Mouse (Mus musculus): ENCODE measurements around the gene Ppp4r4. TPM values are rescaled to one million over a fixed set of nuclear protein-coding genes. Genes with fewer than 3 reads are reported as not detected.
"Not testable (repeated sequence)": the region's sequence is repeated elsewhere in the genome, so short reads cannot be mapped to it uniquely, and the experiment has no call there.

The Ppp4r4 gene
- 0.92 and 4.2 TPM in 2 replicates for polyA plus RNA-seq (2011; ENCODE audit: insufficient read length, low read depth, missing spikeins)

DNA sequence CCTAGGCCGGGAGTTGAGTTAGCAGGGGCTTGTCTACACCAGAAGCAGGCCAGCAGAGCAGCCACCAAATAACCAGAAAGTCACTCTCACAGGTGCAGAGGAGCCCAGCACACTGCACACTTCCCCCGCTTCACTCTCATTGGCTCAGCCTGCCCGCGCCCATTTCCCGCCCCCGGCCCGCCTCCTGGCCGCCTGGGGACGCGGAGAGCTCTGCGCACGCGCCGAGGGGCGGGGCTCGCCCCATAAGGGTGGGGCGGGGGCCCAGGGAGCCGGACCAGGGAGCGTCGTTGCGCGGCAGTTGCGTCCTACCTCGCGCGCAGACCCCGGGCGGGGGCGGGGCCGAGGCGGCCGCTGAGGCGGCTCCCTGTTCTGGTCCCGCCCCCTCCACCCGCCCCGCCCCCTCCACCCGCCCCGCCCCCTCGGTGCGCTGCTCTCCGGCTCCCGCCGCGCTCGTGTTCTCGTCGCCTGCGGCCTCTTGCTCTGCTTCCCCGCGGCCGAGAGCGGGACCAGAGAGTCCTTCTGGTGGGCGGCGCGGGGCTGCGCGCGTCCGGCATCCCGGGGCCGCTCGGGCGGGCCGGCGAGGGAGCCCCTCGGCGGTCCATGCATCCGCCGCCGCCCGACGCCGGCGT, at the start of gene Ppp4r4:
Ppp4r4 (plus strand) TSS at position 264 of the 629 bp plus-strand sequence.
- H3K4me3 ChIP-seq (ENCODE audit: insufficient read depth, low read length) = peak within 1 kb of the TSS; percentile 51
- H3K27ac ChIP-seq (ENCODE audit: insufficient read depth, low read length) = no peak within 1 kb of the TSS
- 0 out of 2 replicates have a peak, but pooled peaks have one; percentile 14 for TF ChIP-seq POLR2A (IDR thresholded peaks at IDR 0.05; ENCODE audit: low read depth, low read length)
- no peak for TF ChIP-seq CTCF (IDR thresholded peaks at IDR 0.05; ENCODE audit: borderline replicate concordance, insufficient read depth, low read length)
- H3K4me1 ChIP-seq (ENCODE audit: control insufficient read depth, insufficient read depth, low read length) = no peaks in the 10 kb centered on the region

DNA sequence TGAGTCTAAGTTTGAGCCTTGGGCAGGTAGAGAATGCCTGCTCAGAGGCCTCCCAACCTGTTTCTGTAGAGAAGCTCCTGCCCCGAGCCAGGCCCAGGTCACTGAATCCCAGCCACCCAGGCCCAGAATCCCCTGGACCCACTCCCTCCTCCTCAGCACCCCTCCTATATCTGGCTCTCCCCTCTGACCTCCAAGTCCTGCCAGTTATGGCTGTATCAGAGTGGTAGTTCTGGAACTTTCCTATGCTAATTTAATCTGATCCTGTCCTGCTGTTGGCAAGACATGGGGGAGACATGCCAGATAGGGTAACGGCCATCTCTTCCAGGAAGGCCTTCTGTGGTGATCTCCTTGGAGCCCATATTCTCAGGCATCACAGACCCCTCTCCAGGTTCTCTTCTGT, 49.3 kb upstream of the Ppp4r4 start:
- H3K27ac ChIP-seq (ENCODE audit: insufficient read depth, low read length) = no peak overlapping the region
- TF ChIP-seq POLR2A (IDR thresholded peaks at IDR 0.05; ENCODE audit: low read depth, low read length) (no peak), CTCF (IDR thresholded peaks at IDR 0.05; ENCODE audit: borderline replicate concordance, insufficient read depth, low read length) (no peak)

DNA sequence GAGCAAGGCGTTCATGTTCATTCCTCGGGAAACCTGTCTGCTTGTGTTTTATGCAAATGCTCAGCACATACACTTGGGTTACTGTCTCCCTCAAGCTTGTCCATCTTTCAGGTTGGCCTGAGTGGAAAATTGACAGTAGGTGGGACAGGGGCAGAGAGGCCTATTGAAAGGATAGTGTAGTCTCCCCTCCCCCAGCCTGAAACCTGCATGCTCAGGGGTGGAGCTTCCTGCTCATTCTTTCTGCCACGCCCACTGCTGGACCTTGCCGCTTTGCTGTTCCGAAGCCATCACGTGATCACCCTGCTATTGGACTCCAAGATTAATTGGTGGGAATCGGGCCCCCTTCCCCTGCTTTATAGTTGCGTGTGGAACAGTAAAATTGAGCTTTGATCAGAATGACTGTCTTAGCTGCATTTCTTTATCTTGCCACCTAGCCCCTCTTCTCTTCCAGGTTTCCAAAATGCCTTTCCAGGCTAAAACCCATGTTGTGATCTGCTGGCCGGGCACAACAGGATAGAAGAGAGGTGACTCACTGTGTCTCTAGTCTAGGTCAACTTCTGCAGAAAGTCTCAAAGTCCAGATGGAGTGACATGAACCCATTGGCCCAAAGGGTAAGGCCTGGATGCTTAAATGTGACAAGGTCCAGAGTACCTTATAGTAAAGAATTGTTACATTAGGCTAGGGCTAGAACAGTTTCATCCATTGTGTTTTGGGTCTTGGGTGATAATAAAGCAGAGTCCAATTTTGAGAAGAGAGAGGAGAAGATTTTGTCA, 47.7 kb upstream of the Ppp4r4 start:
- H3K27ac ChIP-seq (ENCODE audit: insufficient read depth, low read length); H3K4me1 ChIP-seq (ENCODE audit: control insufficient read depth, insufficient read depth, low read length); H3K4me3 ChIP-seq (ENCODE audit: insufficient read depth, low read length): not testable (repeated sequence)

More for the DNA sequence above, 49.3 kb upstream of the Ppp4r4 start:
- H3K4me1 ChIP-seq (ENCODE audit: control insufficient read depth, insufficient read depth, low read length) = no peaks in the 10 kb centered on the region
- no peak overlapping the region for H3K4me3 ChIP-seq (ENCODE audit: insufficient read depth, low read length)

DNA sequence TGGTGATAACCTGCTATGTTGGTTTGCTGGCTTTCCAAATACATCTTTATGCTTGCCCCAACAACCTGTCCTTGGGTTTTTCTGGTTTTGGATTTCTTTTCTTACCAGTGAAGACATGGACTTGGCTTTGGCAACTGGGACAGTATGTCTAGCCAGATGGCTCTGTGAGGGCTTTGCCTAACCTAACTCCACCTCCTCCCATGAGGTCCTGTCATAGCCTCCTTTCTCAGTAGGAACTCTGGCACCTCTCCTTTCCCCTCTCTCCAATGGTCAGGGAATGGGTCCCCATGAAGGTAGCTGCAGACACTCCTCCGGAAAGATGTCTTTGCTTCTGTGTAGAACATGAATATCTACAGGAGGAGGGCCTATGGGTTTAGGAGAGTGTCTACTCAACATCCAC, 45.4 kb upstream of the Ppp4r4 start:
- no peak for TF ChIP-seq POLR2A (IDR thresholded peaks at IDR 0.05; ENCODE audit: low read depth, low read length)
- TF ChIP-seq CTCF (IDR thresholded peaks at IDR 0.05; ENCODE audit: borderline replicate concordance, insufficient read depth, low read length) = no peak
- no peak overlapping the region for H3K27ac ChIP-seq (ENCODE audit: insufficient read depth, low read length)
- H3K4me3 ChIP-seq (ENCODE audit: insufficient read depth, low read length) = no peak overlapping the region
- no peaks in the 10 kb centered on the region for H3K4me1 ChIP-seq (ENCODE audit: control insufficient read depth, insufficient read depth, low read length)

DNA sequence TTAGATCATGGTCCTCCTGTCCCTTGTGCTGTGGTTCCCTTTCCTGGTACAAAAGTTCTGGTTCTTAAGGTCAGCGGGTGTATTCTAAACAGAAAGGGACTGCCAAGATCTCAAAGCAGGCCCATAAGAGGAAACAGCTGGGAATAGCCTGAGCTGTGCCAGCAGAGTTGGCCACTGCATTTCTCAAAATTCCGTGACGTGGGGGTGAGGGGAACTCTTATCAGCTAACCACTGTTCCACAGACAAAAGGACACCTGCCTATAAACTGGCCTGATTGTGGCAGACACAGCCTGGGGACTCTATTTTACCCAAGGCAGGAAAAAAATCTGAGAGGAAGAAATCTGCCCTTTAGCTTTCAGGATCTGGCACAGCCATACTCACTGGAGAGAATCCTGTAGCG, 44.8 kb upstream of the Ppp4r4 start:
- no peaks in the 10 kb centered on the region for H3K4me1 ChIP-seq (ENCODE audit: control insufficient read depth, insufficient read depth, low read length)
- no peak overlapping the region for H3K27ac ChIP-seq (ENCODE audit: insufficient read depth, low read length)
- no peak for TF ChIP-seq CTCF (IDR thresholded peaks at IDR 0.05; ENCODE audit: borderline replicate concordance, insufficient read depth, low read length)
- H3K4me3 ChIP-seq (ENCODE audit: insufficient read depth, low read length) = no peak overlapping the region

DNA sequence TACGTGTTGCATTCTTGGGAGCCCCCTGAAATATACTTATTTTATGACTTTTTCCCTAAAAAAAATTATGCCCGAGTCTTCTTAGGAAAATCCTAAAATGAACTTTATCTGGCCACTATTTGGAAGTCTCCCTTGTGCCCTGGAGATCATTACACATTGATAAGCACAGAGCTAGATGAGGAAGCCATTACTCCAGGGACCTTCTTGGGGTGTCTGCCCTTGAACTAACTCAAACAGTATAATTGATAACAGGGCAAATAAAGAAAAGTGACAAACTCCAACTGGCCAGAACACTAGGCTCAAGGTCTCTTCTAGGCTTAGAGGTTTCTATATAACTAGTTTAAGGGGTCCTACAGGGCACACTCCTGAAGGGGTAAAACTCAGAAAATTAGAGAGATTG, 44.3 kb upstream of the Ppp4r4 start:
- Histone ChIP-seq H3K4me1 (ENCODE audit: control insufficient read depth, insufficient read depth, low read length) (no peaks in the 10 kb centered on the region), H3K4me3 (ENCODE audit: insufficient read depth, low read length) (no peak overlapping the region), H3K27ac (ENCODE audit: insufficient read depth, low read length) (no peak overlapping the region)
- TF ChIP-seq POLR2A (IDR thresholded peaks at IDR 0.05; ENCODE audit: low read depth, low read length) (no peak), CTCF (IDR thresholded peaks at IDR 0.05; ENCODE audit: borderline replicate concordance, insufficient read depth, low read length) (no peak)

DNA sequence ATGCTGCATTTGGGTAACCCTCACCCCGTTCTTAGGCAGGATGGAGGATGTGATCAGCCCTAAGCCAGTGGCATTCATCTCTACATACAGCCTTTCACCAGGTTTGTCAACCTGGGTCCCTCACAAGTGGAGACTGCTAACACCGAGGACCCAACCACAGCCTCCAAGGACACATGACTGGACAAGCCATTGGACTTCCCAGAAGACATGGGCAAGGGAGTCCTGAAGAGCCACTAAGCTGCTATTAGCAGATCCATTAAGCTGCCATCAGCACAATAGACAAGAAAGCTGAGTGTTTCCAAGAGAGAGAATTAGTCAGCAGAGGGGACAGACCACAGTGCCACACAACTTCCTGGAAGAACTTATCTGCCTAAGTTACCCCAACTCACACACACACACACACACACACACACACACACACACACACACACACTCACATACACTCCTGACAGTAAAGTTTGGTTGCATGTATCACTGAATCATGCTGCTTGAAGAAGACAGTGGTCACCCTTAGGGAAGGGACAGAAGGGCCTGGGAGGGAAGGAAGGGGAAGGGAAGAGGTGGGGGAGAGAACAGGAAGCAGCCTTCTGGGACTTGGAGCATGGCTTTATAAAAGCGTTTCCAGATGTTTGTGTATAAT, 40.9 kb upstream of the Ppp4r4 start:
- Histone ChIP-seq H3K4me3 (ENCODE audit: insufficient read depth, low read length) (no peak overlapping the region), H3K27ac (ENCODE audit: insufficient read depth, low read length) (no peak overlapping the region), H3K4me1 (ENCODE audit: control insufficient read depth, insufficient read depth, low read length) (no peaks in the 10 kb centered on the region)
- TF ChIP-seq CTCF (IDR thresholded peaks at IDR 0.05; ENCODE audit: borderline replicate concordance, insufficient read depth, low read length) (no peak), POLR2A (IDR thresholded peaks at IDR 0.05; ENCODE audit: low read depth, low read length) (no peak)

DNA sequence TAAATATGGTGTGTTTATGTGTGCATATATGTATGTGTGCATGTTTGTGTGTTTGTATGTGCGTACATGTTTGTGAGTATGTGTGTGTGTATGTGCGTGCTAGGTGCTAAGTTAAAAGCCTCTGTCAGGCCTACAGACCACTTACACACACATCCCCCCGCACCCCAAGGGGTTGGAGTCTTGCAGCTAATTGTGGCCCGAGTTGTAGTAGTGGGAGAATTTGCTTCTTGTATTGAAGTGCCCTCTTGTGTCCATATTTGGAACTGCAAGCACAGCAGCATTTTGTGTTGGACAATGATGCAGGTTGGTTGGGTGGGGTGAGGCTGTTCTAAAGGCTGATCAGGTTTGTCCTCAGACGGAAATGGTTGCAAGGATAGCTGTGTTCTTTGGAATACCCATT, 39.3 kb upstream of the Ppp4r4 start:
- H3K4me1 ChIP-seq (ENCODE audit: control insufficient read depth, insufficient read depth, low read length) = no peaks in the 10 kb centered on the region
- no peak overlapping the region for H3K4me3 ChIP-seq (ENCODE audit: insufficient read depth, low read length)
- H3K27ac ChIP-seq (ENCODE audit: insufficient read depth, low read length) = no peak overlapping the region
- TF ChIP-seq POLR2A (IDR thresholded peaks at IDR 0.05; ENCODE audit: low read depth, low read length) = no peak
- TF ChIP-seq CTCF (IDR thresholded peaks at IDR 0.05; ENCODE audit: borderline replicate concordance, insufficient read depth, low read length) = no peak

DNA sequence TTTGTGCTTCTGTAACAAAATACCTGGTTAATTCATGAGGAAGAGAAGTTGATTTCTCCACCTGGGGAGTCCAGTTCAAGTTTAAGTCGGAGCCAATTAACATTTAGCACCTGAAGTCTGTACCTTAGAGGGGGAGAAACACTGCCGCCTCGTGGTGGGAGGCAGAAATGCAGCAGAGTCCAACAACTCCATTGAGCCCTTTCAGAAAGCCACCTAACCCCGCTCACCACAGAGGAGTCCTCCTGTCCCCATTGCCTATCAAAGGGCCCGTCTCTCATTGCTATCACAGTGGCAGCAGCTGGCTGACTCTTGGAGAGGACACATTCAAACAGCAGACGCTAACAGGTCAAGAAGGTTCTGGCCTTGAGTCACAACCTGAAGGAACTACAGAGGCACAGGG, 37.6 kb upstream of the Ppp4r4 start:
- TF ChIP-seq POLR2A (IDR thresholded peaks at IDR 0.05; ENCODE audit: low read depth, low read length) (no peak), CTCF (IDR thresholded peaks at IDR 0.05; ENCODE audit: borderline replicate concordance, insufficient read depth, low read length) (peak; percentile 43; the same call in 1 of the 2 replicates)
- Histone ChIP-seq H3K4me1 (ENCODE audit: control insufficient read depth, insufficient read depth, low read length) (no peaks in the 10 kb centered on the region), H3K4me3 (ENCODE audit: insufficient read depth, low read length) (no peak overlapping the region), H3K27ac (ENCODE audit: insufficient read depth, low read length) (no peak overlapping the region)

DNA sequence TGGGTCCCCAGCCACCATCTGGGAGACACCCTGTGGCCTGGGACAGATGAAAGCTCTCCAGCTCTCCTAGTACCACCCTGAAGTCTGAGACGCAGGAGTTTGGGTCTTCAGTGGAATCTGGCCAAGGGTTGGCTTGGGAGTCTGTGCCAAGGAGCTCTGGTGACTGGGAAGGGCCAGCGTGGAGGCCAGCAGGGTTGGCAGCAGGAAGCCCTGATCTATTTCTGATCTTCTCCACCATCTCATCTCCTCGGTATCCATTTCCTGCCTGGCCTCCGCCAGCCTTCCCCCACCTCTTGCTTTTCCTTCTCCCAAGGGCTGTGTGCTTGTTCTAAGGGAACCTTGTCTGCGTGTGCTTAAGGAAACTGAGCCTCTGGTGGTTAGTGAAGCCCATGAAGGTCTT, 33.3 kb upstream of the Ppp4r4 start:
- TF ChIP-seq CTCF (IDR thresholded peaks at IDR 0.05; ENCODE audit: borderline replicate concordance, insufficient read depth, low read length) (no peak), POLR2A (IDR thresholded peaks at IDR 0.05; ENCODE audit: low read depth, low read length) (no peak)
- Histone ChIP-seq H3K27ac (ENCODE audit: insufficient read depth, low read length) (no peak overlapping the region), H3K4me1 (ENCODE audit: control insufficient read depth, insufficient read depth, low read length) (no peaks in the 10 kb centered on the region), H3K4me3 (ENCODE audit: insufficient read depth, low read length) (no peak overlapping the region)
